Mouse (Mus musculus) gastrocnemius, postnatal 25 days (tissue): Measurements from ENCODE around the gene Pip5k1a. TPM values are rescaled to one million over a fixed set of nuclear protein-coding genes. Genes with fewer than 3 reads are reported as not detected.
"Not testable (repeated sequence)": the region's sequence is repeated elsewhere in the genome, so short reads cannot be mapped to it uniquely, and the experiment has no call there.

ENCODE experiments used
- DNase-seq: peaks from one replicate; pipeline ENCODE4 v3.0.0; 2022
- total RNA-seq, 2 experiments: library from RNA; stranded (reverse); gene quantifications; 1 replicate in 1 of 2; 2 replicates in 1 of 2; pipeline ENCODE4 v1.2.3; 2021

Gene Pip5k1a
- total RNA-seq, 2 experiments from 2014 or later = 16.3 to 19.4 TPM

GRCm38 (mm10) chr3:95112760-95113159 lies 6.0 kb upstream of the Pip5k1a start:
- no peak for DNase-seq

GRCm38 (mm10) chr3:95110911-95111726 lies 4.4 kb upstream of the Pip5k1a start, which contains the start of gene Vps72:
Gene Vps72, plus strand, starts transcription at chr3:95111022.
- DNase-seq = peak; percentile 90

DNA sequence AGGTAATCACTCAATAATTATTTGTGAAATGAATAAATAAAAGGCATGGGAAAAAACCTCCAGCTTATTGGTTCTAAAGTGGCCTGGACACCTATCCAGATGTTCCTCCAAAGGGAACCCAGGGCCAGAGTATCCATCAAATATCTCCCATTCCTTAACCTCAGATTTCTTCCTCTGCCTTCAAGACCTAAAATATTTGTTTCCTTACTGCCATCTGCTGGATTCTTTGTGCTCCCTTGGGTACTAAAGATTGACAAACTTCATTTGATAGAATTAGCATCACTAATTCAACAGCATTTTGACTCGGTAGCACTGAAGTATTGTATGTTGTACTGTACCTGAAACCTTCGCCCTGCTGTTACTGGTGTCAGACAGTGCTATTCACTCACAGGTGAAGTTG lies 1.2 kb upstream of the Pip5k1a start:
- no peak for DNase-seq

GRCm38 (mm10) chr3:95107308-95107707 lies 578 bp upstream of the Pip5k1a start:
- DNase-seq = not testable (repeated sequence)

DNA sequence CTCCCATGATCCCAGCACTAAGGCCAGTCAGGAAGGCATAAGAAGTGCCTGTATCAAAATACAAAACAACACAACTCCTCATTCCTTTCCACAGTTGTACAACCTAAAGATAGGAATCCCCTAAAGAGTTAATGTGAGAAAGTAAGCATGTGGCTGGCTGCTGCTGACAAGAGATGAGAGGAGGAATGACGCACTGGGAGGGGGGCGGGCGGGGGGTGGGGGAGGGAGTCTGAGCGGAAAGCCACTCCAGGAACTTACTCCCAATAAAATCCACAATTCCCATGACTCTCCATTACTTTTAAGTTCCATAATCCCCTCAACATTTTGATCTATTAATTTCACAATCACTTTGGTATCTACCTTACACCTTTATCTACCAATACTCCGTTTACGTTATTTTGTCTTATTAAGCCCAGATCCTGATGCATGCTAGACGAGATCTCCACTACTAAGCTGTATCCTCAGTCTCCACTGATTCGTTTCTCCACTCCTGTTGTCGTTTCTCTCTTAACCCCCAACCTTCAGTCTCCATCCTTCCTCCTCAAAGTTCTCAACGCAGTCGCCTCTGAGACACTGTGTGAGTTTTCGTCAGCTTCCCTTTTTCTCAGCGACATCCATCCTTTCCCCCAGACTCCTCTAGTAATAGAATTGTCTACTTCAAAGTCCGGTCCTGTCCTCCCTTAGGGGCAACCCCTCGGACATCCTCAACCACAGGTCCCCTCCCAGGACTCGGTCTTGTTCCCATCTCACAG lies 968 bp downstream of the Pip5k1a start:
- DNase-seq = no peak

DNA sequence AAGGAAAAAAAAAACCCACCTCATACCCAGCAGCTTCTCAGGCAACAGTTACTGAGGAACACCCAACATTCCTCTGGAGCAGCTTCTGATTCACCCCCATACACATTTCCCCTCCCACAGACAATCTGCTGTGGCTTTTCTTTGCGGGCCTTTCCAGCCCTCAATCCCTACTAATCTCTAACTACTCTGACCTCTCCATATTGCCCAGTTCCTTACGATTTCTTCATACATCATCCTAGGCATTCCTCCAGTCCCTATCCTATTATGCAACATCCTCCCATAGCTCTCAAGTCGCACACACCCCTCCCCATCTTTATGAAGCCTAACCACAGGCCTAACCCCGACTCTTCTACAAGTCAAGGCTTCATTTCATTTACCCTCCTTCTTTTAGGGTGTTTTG lies 1.6 kb downstream of the Pip5k1a start:
- no peak for DNase-seq

DNA sequence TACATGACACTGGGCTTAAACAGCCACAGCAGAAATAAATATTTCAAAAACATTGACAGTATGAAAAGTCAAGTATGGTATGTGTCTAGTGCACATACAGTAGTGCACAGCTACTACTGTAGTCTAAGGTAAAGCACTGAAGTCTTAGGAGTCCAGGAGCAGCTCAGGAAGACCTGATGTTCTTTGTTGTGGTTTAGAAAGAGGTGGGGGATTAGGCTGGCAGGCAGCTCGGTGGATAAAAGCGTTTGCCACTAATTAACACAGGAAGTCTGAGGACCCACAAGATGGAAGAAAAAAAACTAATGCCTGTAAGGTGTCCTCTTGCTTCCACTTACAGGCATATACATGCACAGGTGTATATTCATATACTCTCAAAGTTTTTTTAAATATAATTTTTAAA lies 5.9 kb downstream of the Pip5k1a start:
- no peak for DNase-seq

DNA sequence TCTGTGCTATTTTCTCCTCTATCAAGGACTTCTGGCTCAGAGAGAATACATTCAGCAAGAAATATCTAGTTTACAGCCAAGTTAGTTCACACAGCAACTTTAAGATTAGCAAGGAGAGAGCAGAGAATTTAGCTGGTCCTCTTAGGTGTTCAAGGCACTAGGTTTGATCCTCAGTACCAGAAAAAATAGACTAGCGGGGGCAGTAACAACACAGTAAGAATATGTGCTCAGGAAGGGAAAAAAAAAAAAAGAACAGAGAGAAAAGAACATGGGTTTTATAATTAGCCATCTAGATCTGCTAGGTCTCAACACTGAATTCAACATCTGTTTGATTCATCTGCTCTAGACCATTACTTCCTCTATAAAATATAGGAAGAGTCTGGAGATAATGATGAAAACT lies 18.7 kb downstream of the Pip5k1a start:
- DNase-seq = no peak

GRCm38 (mm10) chr3:95071606-95072005 lies 35.1 kb downstream of the Pip5k1a start:
- no peak for DNase-seq

DNA sequence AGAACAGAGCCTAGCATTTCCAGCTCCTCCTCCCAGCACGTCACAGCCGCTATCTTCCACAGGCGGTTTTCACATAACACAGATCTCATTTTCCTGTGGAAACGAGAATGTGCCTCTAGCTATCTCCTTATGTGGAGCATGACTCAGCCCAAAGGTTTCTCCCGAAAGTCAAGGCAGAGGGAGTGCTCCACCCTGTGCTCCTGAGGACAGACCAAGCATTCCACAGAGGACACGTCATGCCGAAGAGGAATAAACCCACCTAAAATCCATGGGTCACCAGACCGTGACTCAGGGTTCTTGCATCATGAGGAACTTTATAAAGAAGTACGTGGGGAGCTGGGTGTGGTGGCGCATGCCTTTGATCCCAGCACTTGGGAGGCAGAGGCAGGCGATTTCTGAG lies 40.2 kb downstream of the Pip5k1a start:
- no peak for DNase-seq

DNA sequence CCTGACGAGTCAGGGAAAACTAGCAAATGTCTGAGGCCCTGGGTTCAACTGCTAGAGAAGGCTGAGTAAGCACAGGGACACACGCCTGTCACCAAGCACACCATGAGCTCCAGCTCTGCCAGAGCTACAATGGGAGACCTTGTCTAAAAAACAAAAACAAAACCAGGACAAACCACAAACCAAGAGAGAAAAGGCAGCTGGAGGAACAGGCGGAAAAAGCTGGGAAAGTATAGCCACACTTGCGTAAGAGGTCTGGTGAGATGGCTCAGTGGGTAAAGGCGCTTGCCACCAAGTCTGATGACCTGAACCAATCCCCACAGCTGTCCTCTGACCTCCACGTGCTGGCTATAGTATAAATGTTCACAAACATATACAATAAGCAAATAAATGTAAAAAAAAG lies 40.6 kb downstream of the Pip5k1a start:
- no peak for DNase-seq

GRCm38 (mm10) chr3:95065553-95065952 lies 41.2 kb downstream of the Pip5k1a start:
- no peak for DNase-seq

DNA sequence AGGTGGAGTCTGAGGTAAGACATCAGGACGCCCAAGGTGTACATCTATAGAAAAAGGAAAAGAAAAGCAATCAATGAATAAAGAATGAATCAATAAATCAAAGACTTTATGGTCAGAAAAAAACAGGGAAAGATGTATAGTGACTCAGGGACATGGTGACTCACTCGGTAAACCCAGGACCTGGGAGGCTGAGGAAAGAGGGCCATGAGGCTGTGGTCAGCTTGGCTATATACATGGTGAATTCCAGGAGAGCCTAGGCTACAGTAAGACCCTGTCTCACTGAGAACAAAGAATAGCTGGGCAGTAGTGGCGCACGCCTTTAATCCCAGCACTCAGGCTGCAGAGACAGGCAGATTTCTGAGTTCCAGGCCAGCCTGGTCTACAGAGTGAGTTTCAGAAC lies 43.0 kb downstream of the Pip5k1a start:
- no peak for DNase-seq

DNA sequence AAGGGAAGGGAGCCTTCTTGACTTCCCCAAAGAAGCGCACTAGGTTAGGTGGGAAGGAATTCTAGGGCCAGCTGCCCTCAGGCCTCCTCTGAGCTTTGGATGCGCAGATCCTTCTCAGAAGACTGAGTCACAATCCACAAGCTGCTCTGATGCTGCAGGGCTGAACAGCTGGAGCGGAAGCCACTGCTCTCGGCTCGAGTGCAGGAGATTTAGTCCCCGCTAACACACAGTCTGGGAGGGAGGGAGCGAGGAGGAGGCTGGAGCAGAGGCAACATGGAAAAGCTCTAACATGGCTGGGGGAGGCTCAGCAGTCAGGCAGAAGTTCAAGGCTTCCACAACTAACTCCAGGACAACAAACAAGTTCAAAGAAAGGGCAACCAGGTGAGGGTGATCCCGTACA lies 48.7 kb downstream of the Pip5k1a start:
- DNase-seq = no peak

DNA sequence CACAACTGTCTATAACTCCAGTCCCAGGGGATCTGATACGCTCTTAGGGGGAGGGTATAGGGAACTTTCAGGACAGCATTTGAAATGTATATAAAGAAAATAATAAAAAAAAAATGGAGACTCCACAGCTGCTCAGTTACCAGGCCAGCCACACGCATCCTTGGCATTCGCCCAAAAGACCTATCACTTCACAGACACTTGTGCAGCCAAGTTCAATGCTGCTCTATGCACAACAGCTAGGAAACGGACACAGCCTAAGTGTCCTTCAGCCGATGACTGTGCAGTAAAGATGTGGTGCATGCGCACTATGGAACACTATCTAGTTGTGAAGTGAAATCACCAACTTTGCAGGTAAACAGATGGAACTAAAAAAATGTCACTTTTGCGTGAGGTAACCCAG lies 50.5 kb downstream of the Pip5k1a start:
- no peak for DNase-seq

GRCm38 (mm10) chr3:95054481-95055260 lies 52.1 kb downstream of the Pip5k1a start:
- DNase-seq = no peak

DNA sequence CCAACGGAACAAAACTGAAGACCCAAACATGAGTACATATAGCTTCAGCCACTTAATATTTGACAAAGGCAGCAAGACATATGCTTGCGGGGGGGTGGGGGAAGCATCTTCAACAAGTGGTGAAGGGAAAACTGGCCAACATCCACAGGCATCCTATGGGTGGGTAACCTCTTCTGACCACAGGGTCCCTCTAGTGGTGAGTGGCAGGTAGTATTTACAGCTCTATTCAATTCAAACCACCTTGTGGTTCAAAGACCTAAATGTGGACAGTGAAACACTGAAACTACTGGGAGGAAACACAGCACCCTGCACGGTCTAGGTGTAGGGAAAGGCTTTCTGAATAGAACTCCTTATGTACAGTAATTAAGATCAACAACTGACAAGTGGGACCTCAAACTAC lies 53.0 kb downstream of the Pip5k1a start:
- DNase-seq = no peak

DNA sequence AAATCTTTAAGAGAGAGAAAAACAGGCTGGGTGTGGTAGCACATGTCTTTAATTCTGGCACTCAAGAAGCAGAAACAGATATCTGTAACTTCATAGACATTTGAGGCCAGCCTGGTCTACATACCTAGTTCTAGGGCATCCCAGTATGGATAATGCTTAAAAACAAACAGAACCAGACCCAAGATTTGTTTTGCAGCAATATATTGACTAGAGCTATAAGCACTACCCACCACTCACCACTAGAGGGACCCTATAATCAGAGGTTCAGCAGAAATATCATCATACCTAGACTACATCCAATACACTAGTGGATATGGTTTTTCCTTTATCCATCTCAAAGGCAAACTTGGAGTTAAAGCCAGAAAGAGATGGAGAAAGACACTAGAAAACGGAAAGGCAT lies 53.8 kb downstream of the Pip5k1a start:
- DNase-seq = no peak

- no peak for DNase-seq
Observed at GRCm38 (mm10) chr3:95047914-95048313, 58.8 kb downstream of the Pip5k1a start.

DNA sequence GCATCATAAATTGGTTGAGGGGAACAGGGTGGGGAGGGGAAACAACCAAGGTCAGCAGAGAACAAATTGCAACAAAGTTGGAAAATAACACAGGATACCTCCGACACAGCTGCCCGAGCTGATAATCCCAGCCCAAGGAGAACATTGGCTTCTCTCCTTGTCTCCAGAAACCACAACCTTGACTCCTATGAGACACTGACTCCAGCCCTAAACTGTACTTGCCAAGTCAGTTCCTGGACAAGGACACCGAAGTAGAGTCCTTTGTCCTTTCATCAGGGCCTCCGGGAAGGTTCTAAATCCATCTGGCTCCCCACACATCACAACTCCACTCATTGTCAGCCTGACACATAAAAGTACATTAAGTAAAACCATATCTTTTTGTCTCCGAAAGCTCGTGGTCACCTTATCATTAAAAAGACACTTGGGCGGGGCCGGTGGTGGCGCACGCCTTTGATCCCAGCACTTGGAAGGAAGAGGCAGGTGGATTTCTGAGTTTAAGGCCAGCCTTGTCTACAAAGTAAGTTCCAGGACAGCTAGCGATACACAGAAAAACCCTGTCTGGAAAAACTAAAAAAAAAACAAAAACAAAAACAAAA lies 60.2 kb downstream of the Pip5k1a start:
- no peak for DNase-seq

DNA sequence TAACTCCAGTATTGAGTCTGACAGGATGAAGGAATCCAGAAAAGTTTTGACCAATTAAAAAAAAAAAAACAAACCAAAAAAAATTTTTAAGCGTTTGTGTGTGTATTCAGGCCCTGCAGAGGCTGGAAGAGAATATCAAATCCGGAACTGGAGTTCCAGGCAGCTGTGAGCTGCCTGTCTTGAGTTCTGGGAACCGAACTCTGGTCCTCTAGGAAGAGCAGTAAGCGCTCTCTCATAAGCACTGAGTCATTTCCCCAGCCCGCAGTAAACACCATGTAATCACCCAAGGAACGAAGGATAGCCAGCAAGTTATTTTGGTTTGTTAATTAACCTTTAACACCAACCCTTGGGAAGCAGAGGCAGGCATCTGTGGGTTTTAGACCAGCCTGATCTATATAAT lies 63.5 kb downstream of the Pip5k1a start:
- DNase-seq = no peak

DNA sequence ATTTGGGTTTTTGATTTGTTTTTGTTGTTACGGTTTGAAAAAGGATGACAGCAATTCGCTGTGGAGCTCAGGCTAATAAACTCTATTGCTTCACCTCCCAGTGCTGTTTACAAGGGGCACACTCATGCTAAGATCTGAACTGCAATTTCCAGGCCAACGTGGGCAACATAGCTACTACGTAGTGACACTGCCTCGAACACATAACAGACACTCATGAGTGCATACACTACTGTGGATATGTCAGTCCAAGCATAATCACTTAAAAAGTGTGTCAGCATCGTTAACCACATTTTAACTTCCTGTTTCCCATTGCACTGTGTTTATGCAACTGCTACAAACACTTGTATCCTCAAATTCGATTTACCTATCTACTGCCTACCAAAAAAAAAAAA lies 63.9 kb downstream of the Pip5k1a start:
- no peak for DNase-seq
